Mouse (Mus musculus): Measurements from ENCODE around the gene Cflar. TPM values are rescaled to one million over a fixed set of nuclear protein-coding genes. Genes with fewer than 3 reads are reported as not detected.
"Not testable (repeated sequence)": the region's sequence is repeated elsewhere in the genome, so short reads cannot be mapped to it uniquely, and the experiment has no call there.

Cflar gene
- total RNA-seq, 2 experiments from 2014 or later = 40.9 to 45.7 TPM

DNA sequence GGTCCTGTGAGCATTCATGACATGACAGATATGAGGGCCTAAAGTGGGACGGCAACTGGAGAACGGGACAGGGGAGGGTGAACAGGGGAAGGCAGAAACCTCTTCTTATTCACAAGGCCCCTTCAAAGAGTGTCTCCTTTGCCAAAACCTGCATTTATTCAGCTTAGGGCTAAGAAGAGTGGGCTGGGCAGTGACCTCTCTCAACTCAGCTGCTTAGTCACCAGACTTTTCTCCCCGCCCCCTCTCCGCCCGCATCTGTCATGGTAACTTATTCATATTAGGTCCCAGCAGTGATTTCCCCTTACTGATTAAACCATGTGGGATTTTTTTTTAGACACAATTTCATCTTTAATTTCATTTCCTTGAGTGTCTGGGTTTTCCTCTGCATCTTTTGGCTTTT, 14.5 kb downstream of the Cflar start:
- ATAC-seq (replicated peaks; ENCODE audit: low FRiP score, poor library complexity, severe bottlenecking) = no peak

DNA sequence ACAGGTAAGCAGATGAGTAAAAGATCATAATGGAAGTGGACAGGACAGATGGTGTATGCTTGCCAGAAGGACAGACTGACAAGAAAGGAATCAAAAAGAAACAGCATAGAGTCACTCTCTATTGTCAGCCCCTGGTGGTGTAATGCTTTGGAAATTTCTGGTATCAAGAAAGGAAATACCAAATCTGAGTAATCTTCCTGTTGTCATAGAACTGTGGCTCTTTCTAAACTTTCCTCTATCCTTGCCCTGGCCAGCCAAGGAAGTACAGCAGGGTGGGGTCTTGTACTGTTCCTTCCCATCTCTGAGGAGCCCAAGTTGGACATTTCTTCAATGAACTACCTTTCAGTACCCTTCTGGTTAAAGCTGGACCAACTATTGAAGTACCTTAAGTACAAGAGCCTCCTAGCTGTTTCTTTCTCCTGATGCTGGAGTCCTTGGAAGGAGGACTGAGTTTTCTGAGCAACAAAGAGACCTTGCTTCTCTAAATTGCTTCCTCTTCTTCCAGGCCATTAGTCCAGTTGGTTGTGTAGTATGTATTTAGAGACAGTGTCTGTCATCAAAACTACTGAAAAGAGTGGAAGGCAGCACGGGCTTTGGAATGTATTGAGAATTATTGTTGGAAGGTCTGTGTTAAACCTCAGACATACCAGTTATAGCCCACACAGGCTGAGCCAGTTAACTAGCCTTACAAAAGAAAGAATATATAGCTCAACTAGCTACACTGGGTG, 15.9 kb downstream of the Cflar start:
- no peak for ATAC-seq (replicated peaks; ENCODE audit: low FRiP score, poor library complexity, severe bottlenecking)

DNA sequence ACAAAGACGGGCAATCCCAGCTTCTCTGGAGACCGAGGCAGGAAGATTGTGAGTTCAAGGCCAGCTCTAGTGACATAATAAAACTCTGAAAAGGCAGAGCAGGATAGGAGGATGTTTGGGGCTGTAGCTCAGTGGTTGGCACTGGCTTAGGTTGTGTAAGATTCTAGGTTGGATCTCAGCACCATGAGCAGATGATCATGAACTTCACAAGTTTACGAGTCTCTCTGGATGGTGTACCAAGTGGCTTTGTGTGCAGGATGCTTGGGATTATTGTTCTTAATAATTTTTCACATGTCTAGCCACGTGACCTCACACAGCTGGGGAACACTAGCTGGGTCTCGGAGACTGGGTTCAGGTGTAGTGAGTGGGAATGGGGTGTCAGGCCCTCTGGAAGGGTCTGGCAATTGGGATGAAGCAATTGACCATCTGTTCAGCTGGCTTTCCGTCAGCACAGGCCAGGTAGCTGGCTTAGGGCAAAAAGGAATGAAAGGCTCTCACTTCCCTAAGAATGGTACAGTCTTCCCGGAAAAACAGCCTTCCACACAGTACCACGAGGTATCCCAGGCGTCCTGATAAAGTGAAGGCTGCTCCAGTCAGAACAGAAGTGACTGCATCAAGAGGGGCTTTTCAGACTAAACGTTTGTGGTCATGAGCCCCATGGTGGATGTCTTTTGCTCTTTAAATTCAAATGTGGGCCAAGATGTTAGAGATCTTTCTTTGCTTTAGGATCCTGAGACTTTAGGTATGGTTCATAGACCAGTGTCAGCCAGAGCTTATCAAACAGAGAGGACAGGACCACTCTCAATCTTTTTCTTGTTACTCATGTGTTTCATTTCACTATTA, 16.7 kb downstream of the Cflar start:
- ATAC-seq (replicated peaks; ENCODE audit: low FRiP score, poor library complexity, severe bottlenecking) = no peak

DNA sequence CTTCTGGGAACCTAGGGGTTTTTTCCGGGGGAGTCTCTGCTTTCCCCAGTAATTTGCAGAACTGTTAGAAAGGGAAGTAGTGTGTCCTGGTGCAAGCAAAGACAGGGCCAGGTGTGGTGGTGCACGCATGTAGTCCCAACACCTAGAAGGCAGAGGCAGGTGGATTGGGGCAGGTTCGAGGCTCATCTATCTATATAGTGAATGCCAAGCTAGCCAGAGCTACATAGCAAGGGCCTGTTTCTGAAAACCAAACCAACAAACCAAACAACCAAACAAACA, 17.2 kb downstream of the Cflar start:
- no peak for ATAC-seq (replicated peaks; ENCODE audit: low FRiP score, poor library complexity, severe bottlenecking)

DNA sequence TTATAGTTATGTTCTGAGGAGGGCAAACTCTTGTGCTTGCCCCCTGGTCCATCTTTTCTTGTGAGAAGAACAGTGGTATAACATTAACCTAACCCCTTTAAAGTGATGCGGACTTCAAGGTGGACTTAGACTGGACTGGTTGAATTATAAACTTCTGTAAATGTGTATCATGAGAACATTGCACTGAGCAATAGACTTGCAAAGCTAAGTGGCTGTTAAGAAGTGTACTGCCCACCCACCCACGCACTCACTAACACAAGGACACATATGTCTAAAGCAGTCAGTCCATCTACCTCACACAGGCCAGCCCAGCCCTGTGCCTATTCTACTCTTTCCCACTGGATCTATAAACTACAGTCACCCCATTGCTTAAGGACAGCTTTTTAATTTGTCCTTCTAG, 22.3 kb downstream of the Cflar start:
- no peak for ATAC-seq (replicated peaks; ENCODE audit: low FRiP score, poor library complexity, severe bottlenecking)

DNA sequence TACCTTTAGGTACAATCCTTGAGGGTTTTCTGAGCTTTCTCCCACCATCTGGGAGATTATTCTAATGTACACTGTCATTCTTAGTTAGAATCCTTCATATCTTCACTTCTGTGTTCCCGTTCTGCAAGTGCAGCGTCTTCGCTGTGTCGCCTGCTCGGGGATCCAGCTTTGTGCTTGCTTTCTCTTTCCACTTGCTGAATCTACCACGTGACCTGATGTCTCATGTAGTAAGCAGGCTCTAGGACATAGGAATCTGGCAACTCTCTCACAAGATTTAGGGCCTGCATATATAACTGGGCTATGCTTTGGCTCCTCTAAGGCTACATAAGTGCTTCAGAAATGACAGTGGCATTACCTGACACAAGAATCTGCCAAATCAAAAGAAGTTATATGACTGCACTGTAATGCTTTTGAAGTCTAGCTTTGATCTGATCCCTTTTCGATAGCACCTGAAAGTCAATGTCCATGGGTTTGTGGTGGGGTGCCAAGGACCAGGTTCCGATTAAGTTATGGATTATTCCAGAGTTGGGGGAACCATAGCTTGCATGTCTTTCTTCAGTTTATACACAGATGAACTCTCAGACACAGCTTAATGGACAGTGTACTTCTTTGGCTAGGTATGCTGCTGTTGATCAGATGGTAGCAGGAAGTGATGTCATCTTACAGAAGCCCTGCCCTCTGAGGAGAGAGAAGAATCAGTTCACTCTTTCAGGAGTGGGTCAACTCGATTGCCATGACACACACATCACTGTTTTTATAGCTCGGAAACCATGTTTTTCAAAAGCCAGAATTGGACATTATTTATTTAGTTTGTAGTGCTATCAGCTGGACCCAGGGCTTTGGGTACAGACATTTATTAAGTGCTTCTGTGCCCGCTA, 23.0 kb downstream of the Cflar start:
- no peak for ATAC-seq (replicated peaks; ENCODE audit: low FRiP score, poor library complexity, severe bottlenecking)

DNA sequence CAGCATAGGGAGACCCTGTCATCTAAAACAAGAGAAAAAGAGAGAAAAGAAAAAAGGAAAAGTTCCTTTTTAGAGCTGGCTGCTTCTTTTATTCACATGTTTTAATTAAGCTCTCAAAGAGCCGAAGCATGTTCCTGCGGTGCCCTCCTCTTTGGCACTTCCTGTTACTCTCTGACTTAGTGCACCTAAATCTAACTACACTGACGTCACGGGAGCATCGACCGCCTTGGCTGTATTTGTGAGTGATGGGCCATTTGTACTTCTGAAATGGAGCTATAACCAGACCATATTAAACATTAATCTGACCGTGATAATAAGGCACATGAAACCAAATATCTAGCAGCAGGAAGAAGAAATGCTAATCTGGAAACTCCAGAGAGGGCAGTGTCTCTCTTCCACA, 24.7 kb downstream of the Cflar start:
- ATAC-seq (replicated peaks; ENCODE audit: low FRiP score, poor library complexity, severe bottlenecking) = no peak

DNA sequence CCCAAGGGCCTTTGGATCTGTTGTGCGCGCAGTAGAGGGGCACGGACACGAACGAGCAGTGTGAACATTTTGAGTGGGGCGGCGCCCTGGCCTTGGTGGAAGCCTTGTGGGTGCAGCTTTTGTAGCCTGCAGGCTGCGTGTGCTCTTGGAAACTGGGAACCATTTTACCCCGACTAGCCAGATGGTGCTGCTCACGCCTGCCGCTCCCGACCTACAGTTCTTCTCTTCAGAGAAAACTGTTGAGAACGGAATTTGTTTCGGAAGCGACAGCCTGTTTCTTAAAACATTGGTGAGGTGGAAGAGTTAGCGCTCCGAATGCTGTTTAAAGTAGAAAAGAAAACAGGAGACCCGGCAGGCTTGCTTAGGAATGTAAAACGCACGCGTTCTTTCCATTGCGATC, 25.7 kb downstream of the Cflar start:
- ATAC-seq (replicated peaks; ENCODE audit: low FRiP score, poor library complexity, severe bottlenecking) = no peak

DNA sequence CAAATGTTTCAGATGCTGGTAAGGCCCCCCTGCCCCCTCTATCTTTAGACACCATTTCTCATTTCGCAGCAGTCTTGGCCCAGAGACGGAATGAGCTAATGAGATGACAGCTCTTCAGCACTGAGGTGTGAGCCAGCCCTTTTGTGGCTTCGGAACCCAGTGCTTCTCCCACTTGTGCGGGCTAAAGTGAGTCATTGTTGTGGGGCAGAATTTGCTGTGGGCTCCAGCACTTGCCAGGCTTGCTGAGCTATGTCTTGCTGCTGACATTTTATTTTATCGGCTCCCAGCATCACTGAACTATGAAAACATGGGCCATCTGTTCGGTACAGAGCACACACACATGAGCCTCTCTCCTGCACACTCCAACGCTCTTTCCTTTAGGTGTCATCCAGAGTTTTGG, 28.2 kb downstream of the Cflar start:
- ATAC-seq (replicated peaks; ENCODE audit: low FRiP score, poor library complexity, severe bottlenecking) = no peak

DNA sequence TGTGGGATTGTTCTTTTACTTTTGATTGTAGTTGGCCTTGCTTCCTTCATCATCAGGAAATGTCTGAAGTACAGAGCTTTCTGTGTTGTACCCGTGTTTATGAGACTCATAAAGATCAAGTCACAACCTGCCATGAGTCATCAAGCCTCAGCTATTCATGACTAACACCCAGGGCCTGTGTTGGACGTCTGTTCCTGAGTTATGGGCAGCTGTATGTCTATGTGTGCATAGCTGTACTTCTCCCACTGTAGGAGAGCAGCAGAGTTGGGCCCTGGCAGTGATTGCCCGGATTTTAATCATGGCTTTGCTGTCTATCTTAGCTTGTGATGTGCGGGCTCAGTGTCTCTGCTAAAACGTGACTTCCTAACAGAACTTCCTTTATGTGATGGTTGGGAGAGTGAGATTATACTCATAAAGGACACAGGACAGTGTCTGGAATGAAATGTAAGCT, 31.3 kb downstream of the Cflar start:
- ATAC-seq (replicated peaks; ENCODE audit: low FRiP score, poor library complexity, severe bottlenecking) = no peak

DNA sequence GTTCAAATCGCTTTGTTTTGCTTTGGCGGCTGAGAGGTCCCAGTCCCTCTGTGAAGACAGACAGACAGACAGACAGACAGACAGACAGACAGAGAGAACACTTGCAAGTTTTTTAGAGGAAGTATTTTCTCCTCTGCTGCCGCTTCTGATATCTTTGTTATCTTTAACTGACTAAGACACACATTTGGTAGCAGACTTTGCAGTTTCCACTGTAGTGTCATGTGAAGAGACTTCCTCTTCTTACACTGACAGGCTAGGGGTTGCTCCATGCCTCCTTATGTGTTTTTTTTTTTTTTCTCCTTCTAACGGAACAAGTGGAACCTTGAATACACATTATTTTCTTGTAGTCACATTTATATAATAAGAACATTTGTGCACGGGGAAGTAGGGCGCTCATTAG, 31.9 kb downstream of the Cflar start:
- ATAC-seq (replicated peaks; ENCODE audit: low FRiP score, poor library complexity, severe bottlenecking) = no peak

DNA sequence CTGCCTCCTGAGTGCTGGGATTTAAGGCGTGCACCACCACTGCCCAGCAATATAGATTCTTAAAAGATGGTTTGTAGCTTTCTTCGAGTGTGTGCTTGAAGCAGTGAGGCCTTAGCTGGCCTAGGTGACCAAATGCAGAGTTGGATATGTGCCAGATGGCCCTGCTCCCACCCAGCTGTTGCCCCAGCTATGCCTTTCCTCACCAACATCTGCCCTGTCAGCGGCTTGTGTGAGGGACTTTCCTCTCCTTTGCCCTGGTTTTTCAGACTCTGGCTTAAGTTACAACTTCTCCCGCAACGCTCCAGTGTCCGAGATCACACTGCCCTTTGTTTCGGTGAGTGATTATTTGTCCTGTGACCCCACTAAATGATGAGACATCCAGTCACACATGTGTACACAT, 33.3 kb downstream of the Cflar start:
- no peak for ATAC-seq (replicated peaks; ENCODE audit: low FRiP score, poor library complexity, severe bottlenecking)

DNA sequence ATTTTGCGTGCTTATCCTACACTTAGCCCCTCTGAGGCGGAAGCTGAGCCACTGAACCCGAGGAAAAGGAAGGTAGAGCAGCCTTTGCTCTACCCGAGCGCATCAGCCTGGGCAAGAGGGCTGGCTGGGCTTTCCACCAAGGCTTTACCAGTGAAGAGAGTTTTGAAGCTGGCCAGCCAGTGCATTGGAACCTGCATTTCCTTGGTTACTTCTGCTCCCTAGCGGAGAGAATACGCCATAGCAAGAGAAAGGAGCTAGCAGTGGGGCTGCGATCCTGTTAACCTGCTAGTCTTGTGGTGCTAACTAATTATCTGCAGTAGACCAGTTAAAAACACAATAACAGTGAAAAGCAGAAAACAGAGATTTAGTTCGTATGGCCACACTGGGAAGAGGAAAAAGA, 35.6 kb downstream of the Cflar start:
- ATAC-seq (replicated peaks; ENCODE audit: low FRiP score, poor library complexity, severe bottlenecking) = 0 out of 2 replicates have a peak, but pooled peaks have one; percentile 54

DNA sequence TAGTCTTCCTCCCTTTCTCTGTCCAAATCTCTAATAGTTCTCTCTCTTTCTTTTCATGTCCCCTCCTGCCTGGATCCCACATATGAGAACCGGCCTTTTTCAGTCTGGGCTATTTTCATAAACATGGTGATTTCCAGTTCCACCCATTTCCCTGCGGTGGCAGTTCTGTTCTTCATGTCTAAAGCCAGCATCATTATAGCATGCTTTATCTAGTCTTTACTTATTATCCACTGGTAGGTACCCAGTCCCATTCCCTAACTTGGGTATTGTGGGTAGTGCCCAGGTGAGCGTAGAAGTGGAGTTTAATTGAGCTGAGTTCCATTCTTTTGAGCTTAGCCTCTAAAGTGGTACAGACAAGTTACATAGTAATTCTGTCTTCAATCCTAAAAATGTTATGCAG, 48.1 kb downstream of the Cflar start:
- no peak for ATAC-seq (replicated peaks; ENCODE audit: low FRiP score, poor library complexity, severe bottlenecking)

DNA sequence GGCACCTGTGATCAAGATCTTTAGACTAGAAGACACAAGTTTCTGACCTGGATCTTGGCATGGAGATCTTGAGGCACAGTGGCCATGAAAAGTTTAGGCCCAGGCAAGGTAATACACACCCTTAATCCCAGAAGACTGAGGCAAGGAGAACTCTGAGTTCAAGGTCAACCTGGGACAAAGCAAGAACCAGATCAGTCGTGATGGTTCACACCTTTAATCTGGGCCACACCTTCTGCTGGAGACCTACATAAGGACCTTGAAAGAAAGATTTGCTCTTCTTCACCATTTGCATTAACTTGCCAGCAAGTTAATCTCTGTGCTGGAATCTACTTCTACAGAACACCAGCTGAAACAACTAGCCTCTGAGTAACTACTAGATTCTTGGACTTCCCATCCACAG, 49.3 kb downstream of the Cflar start:
- no peak for ATAC-seq (replicated peaks; ENCODE audit: low FRiP score, poor library complexity, severe bottlenecking)

DNA sequence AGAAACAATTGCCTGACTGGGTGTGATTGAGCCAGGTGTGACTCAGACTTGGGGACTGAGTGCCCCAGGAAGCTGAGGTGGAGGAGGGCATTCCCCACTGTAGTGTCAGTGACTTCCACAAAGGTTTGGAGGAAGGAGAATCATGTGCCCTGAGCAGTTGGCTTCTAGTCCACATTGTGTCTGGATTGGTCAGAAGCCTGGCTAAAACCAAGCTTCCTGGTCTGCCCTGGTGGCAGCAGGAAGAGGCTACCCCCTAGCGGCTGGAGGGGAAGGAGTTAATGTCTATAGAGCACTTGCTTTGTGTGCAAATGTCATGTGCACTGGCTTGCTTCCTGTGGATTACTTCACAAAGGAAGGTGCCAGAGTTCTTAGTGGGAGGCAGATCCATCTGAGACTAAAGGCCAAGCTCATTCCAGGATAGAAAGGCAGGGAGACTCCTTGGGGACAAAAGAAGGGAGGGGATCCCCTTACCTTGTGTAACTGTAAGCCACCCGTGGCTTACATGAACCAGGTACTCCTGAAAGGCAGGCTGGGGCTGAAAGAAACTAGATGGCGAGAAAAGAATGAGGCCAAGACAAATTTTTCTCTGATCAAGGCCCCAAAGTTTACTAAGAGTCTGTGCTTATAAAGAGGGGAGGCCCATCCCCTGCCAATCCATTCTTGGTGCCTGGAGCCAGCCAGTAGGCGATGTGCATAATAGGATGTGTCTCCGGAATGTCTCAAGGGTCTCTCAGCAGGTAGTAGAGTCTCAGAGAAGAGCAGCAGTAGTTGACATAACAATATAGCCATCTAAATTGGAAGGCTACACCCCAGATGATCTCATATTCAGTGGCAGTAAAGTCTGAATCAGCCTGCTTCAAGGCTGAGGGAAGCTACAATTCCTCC, 50.3 kb downstream of the Cflar start:
- 0 out of 2 replicates have a peak, but pooled peaks have one; percentile 14 for ATAC-seq (replicated peaks; ENCODE audit: low FRiP score, poor library complexity, severe bottlenecking)

DNA sequence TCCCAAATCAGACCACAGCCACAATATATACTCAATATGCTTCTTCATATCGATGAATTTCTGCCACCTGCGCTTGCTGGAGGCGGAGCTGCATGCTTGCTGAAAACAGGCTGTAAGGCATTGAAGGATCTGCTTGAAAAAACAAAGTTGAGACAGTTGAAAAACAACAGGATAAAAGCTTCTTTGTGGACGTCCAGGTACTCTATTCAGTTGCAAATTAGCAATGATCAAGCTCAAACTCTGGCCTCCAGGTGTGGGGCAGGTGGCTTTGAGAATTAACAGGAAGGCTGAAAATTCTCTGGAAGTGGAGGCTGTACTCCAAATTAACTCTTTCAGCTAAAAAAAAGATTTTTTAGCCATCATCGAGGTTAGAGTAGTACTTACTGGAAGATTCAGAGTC, 51.3 kb downstream of the Cflar start:
- no peak for ATAC-seq (replicated peaks; ENCODE audit: low FRiP score, poor library complexity, severe bottlenecking)

DNA sequence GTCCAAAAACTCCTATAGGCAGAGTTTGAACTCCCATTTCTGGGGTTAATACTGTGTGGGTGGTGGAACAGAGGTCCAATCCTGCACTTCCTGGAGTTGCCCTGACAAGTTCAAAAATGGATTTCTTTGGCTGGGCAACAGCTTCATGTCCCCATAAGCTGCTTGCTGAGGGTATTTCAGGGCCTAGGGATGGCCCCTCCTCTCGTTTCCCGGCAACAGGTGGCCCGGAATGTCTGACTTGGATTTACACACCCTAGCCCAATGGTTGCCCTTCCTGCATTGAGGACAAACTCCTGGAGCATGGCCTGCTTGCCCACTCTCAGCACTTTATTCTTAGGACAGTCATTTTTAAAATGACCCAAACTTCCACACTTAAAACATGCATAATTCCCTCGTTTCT, 55.1 kb downstream of the Cflar start:
- ATAC-seq (replicated peaks; ENCODE audit: low FRiP score, poor library complexity, severe bottlenecking) = not testable (repeated sequence)

DNA sequence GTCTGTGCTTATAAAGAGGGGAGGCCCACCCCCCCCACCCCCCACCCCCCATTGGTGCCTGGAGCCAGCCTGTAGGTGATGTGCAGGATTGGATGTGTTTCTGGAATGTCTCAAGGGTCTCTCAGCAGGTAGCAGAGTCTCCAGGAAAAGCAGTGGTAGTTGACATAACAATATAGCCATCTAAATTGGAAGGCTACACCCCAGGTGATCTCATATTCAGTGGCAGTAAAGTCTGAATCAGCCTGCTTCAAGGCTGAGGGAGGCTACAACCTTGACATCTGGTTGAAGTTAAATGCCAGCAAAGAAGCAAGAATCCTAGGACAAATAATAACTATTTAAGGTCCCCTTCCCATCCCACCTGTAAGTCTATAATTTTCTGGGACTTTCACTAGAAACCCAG, 57.8 kb downstream of the Cflar start:
- ATAC-seq (replicated peaks; ENCODE audit: low FRiP score, poor library complexity, severe bottlenecking) = no peak

DNA sequence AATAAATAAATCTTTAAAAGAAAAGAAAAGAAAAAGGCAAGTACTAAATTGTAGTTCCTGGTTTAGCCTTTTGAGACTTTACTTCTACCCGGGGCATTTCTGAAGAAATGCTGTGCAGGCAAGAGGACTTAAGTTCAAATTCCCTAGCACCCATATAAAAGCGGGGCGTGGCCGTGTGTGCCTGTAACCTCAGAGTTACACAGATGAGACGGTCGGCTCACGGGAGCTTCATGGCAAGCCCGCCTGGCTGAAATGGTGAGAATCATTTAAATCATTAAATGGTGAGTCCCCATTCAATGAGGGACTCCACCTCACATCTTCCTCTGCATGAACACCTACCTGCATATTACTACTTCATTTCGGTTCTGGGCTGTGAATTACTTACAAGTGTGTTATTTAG, 58.4 kb downstream of the Cflar start:
- ATAC-seq (replicated peaks; ENCODE audit: low FRiP score, poor library complexity, severe bottlenecking) = no peak

Measured in erythroid progenitor cell, adult 5-6 weeks (primary cell).